Mouse (Mus musculus) kidney, embryonic 15.5 days (tissue): ENCODE data around the gene Epb41l1. TPM values are rescaled to one million over a fixed set of nuclear protein-coding genes. Genes with fewer than 3 reads are reported as not detected.
"Not testable (repeated sequence)": the region's sequence is repeated elsewhere in the genome, so short reads cannot be mapped to it uniquely, and the experiment has no call there.

Source experiments
- ATAC-seq: fragments of 200-750 bp; cut with Nextera tagmentation; replicated peaks from 2 replicates; pipeline ENCODE4 v1.8.0; 2017; ENCODE audit warnings: moderate TSS enrichment; ENCODE audit not compliant: low FRiP score
- H3K27ac ChIP-seq: fragments of 300-500 bp; sonication (generic); 2 replicates; pipeline ENCODE4 v1.5.1; 2015; ENCODE audit warnings: mild to moderate bottlenecking, inconsistent platforms
- H3K27me3 ChIP-seq: fragments of 300-500 bp; sonication (generic); 2 replicates; pipeline ENCODE4 v1.6.1; 2015; ENCODE audit warnings: inconsistent platforms
- H3K36me3 ChIP-seq: fragments of 300-500 bp; sonication (generic); 2 replicates; pipeline ENCODE4 v1.6.1; 2015; ENCODE audit warnings: inconsistent platforms
- H3K4me1 ChIP-seq: fragments of 300-500 bp; sonication (generic); 2 replicates; pipeline ENCODE4 v1.6.1; 2015; ENCODE audit warnings: inconsistent platforms
- H3K4me2 ChIP-seq: fragments of 300-500 bp; sonication (generic); 2 replicates; pipeline ENCODE4 v1.6.1; 2015; ENCODE audit warnings: moderate library complexity, mild to moderate bottlenecking, inconsistent platforms
- H3K4me3 ChIP-seq: fragments of 300-500 bp; sonication (generic); replicated peaks from 2 replicates; pipeline ENCODE4 v1.5.1; 2015; ENCODE audit warnings: mild to moderate bottlenecking, inconsistent platforms
- H3K9ac ChIP-seq: fragments of 300-500 bp; sonication (generic); 2 replicates; pipeline ENCODE4 v1.6.1; 2015; ENCODE audit warnings: mild to moderate bottlenecking, inconsistent platforms
- H3K9me3 ChIP-seq: fragments of 300-500 bp; sonication (generic); replicated peaks from 2 replicates; pipeline ENCODE4 v1.6.1; 2016; ENCODE audit warnings: inconsistent platforms
- WGBS: fragments of 180-500 bp; shearing (Covaris S2); methylation state at CpG from one replicate; pipeline ENCODE4 v1.1.7; 2015; ENCODE audit warnings: mixed read lengths; 5-methylcytosine and 5-hydroxymethylcytosine counted together
- polyA plus RNA-seq: library from polyadenylated mRNA; unstranded; fragments of >200 nt; fragmentation: Nextera tagmentation; extraction: Ambion mirVana; gene quantifications from 2 replicates; pipeline ENCODE4 v1.2.1, GENCODE M21; 2015

Epb41l1 gene
- polyA plus RNA-seq, 1 experiment from 2014 or later = 2.3 TPM

- peak; percentile 70 for ATAC-seq
- peak overlapping the region; percentile 54; the same call in 1 of the 2 replicates for H3K27ac ChIP-seq
- H3K9ac ChIP-seq = no peak overlapping the region
- H3K9me3 ChIP-seq = no peaks in the 10 kb centered on the region
- H3K4me1 ChIP-seq = peaks cover 14% of the 10 kb centered on the region
- no peak overlapping the region for H3K4me3 ChIP-seq
- 7% methylated on average over 3 of the region's 3 CpGs for WGBS
- no peaks in the 10 kb centered on the region for H3K27me3 ChIP-seq
- no peak overlapping the region for H3K4me2 ChIP-seq
- no peaks in the 10 kb centered on the region for H3K36me3 ChIP-seq
These were observed 13.7 kb upstream of the Epb41l1 start for GRCm38 (mm10) chr2:156406987-156407386.

- Histone ChIP-seq H3K4me1 (peaks cover 14% of the 10 kb centered on the region), H3K4me2 (no peak overlapping the region), H3K27me3 (no peaks in the 10 kb centered on the region), H3K9ac (no peak overlapping the region), H3K27ac (no peak overlapping the region), H3K4me3 (no peak overlapping the region), H3K36me3 (no peaks in the 10 kb centered on the region), H3K9me3 (no peaks in the 10 kb centered on the region)
- ATAC-seq = no peak
- WGBS = 42% methylated on average over 8 of the region's 8 CpGs
These were observed 12.5 kb upstream of the Epb41l1 start for GRCm38 (mm10) chr2:156408168-156408567.

DNA sequence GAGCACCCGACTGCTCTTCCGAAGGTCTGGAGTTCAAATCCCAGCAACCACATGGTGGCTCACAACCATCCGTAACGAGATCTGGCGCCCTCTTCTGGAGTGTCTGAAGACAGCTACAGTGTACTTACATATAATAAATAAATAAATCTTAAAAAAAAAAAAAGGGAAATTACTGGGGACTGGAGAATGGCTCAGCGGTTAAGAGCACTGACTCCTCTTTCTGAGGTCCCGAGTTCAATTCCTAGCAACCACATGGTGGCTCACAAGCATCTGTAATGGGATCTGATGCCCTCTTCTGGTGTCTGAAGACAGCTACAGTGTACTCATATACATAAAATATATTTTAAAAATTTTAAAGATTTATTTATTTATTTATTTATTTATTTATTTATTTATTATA is 9.4 kb upstream of the Epb41l1 start:
- H3K9ac ChIP-seq, H3K9me3 ChIP-seq, H3K36me3 ChIP-seq, H3K4me3 ChIP-seq, ATAC-seq, H3K27ac ChIP-seq, H3K27me3 ChIP-seq, H3K4me2 ChIP-seq: not testable (repeated sequence)
- WGBS = 81% methylated on average over 7 of the region's 7 CpGs
- peaks cover 12% of the 10 kb centered on the region for H3K4me1 ChIP-seq

DNA sequence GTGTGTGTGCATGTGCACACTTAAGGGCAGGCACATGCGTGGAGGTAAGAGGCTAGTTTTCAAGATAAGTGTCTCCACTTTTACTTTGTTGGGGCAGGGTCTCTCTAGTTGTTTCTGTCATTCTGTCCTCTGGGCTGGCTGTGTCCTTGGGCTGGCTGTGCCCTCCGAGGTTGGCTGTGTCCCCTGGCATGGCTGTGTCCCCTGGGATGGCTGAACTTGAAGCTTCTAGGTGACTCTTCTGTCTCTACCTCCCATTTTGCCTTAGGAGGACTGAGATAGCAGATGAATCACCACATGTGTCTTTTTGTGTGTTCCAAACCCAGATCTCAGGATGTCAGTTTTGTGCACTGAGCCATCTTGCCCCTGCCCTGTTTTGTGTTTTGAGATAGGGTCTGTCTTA is 5.7 kb upstream of the Epb41l1 start:
- no peaks in the 10 kb centered on the region for H3K9me3 ChIP-seq
- H3K27me3 ChIP-seq = peaks cover 16% of the 10 kb centered on the region
- H3K9ac ChIP-seq = no peak overlapping the region
- H3K4me3 ChIP-seq = no peak overlapping the region
- H3K4me2 ChIP-seq = no peak overlapping the region
- H3K4me1 ChIP-seq = no peaks in the 10 kb centered on the region
- 82% methylated on average over 2 of the region's 2 CpGs for WGBS
- H3K36me3 ChIP-seq = no peaks in the 10 kb centered on the region
- no peak for ATAC-seq
- H3K27ac ChIP-seq = no peak overlapping the region

DNA sequence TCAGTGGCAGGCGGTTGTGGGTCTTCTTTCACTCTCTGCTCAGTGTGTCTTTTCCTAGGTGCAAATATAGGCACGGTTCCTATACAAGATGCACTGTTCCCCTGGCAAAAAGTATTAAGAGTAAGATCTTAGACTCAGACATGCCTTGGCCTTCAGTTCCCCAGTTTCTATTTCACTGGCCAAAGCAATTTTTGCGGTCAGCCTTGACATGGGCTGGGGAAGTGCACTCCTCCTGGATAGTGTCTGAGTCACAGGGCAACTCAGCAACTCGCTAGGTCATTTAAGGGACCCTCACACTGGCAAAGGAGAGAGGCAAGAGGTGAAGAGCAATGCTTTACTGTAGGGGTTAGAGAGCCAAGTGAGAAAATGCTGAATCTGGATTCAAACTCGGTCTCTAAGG is 5.0 kb upstream of the Epb41l1 start:
- H3K4me3 ChIP-seq = no peak overlapping the region
- H3K36me3 ChIP-seq = no peaks in the 10 kb centered on the region
- ATAC-seq = no peak
- WGBS = 69% methylated on average over 5 of the region's 5 CpGs
- no peak overlapping the region for H3K4me2 ChIP-seq
- no peaks in the 10 kb centered on the region for H3K9me3 ChIP-seq
- H3K27me3 ChIP-seq = peaks cover 23% of the 10 kb centered on the region
- H3K9ac ChIP-seq = no peak overlapping the region
- H3K27ac ChIP-seq = no peak overlapping the region
- H3K4me1 ChIP-seq = peaks cover 5% of the 10 kb centered on the region

- no peak for ATAC-seq
- Histone ChIP-seq H3K4me3 (no peak overlapping the region), H3K27me3 (peaks cover 38% of the 10 kb centered on the region), H3K4me2 (no peak overlapping the region), H3K27ac (no peak overlapping the region), H3K4me1 (peaks cover 17% of the 10 kb centered on the region), H3K36me3 (no peaks in the 10 kb centered on the region), H3K9me3 (no peaks in the 10 kb centered on the region), H3K9ac (no peak overlapping the region)
- 25% methylated on average over 1 of the region's 1 CpGs for WGBS
These were observed 3.5 kb upstream of the Epb41l1 start for GRCm38 (mm10) chr2:156417194-156417593.

GRCm38 (mm10) chr2:156418467-156418866 is 2.2 kb upstream of the Epb41l1 start:
- peaks cover 17% of the 10 kb centered on the region for H3K4me1 ChIP-seq
- no peaks in the 10 kb centered on the region for H3K36me3 ChIP-seq
- no peak overlapping the region for H3K27ac ChIP-seq
- H3K27me3 ChIP-seq = peaks cover 50% of the 10 kb centered on the region
- H3K9ac ChIP-seq = no peak overlapping the region
- no peak overlapping the region for H3K4me3 ChIP-seq
- no peak overlapping the region for H3K4me2 ChIP-seq
- no peaks in the 10 kb centered on the region for H3K9me3 ChIP-seq
- 74% methylated on average over 5 of the region's 5 CpGs for WGBS
- no peak for ATAC-seq

DNA sequence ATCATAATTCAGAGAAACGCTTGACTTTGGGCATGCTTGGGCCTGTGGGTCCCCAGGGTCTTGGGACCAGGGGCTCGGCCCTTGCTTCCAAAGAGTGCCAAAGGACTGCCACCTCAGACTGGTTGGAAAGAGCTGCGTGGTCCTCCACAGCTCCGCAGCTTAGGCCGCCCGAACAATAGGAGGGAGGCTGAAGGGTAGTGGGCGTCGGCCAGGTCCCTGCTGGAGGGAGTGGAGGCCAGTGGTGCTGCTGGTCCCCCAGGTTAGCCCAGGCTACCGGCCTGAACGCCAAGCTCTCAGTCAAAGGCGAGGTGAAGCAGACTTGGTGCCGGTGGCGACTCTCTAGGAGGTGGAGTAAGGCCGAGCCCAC is 399 bp upstream of the Epb41l1 start:
- Histone ChIP-seq H3K36me3 (no peaks in the 10 kb centered on the region), H3K27me3 (peaks cover 65% of the 10 kb centered on the region), H3K9ac (peak overlapping the region; percentile 53), H3K4me3 (peak overlapping the region; percentile 55), H3K9me3 (no peaks in the 10 kb centered on the region), H3K4me1 (peaks cover 17% of the 10 kb centered on the region), H3K4me2 (peak overlapping the region; percentile 93), H3K27ac (no peak overlapping the region)
- WGBS = 10% methylated on average over 14 of the region's 14 CpGs
- peak; percentile 11; the same call in 1 of the 2 replicates for ATAC-seq

GRCm38 (mm10) chr2:156421381-156422110 is 837 bp downstream of the Epb41l1 start:
- no peak overlapping the region for H3K27ac ChIP-seq
- WGBS = under 1% methylated on average over 35 of the region's 36 CpGs

DNA sequence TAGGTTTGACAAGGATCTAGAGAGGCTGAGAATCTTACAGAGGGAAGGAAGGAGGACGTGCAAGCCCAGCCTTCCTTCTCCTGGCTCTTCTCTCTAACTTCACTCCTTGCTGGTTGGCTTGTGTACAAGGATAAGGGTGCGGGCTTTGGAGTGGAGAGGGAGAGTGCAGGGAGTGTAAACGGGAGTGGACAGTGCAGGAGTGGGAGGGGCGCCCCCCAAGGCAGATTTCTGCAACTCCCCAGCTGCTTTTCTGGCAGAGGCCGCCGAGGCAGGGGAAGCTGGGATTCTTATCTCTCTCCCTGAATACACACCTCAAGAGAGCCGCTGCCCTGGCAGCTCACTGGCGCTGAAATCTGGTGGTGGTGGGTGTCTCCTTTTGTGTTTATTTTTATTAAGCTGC is 1.9 kb downstream of the Epb41l1 start:
- peak overlapping the region; percentile 93; the same call in 1 of the 2 replicates for H3K4me2 ChIP-seq
- no peaks in the 10 kb centered on the region for H3K36me3 ChIP-seq
- peaks cover 64% of the 10 kb centered on the region for H3K27me3 ChIP-seq
- H3K9me3 ChIP-seq = no peaks in the 10 kb centered on the region
- peak overlapping the region; percentile 1; the same call in 1 of the 2 replicates for H3K4me3 ChIP-seq
- H3K9ac ChIP-seq = no peak overlapping the region
- no peak for ATAC-seq
- no peak overlapping the region for H3K27ac ChIP-seq
- H3K4me1 ChIP-seq = peaks cover 17% of the 10 kb centered on the region
- WGBS = 14% methylated on average over 8 of the region's 8 CpGs

More at GRCm38 (mm10) chr2:156421381-156422110, 837 bp downstream of the Epb41l1 start:
- Histone ChIP-seq H3K4me3 (peak overlapping the region; percentile 55), H3K36me3 (no peaks in the 10 kb centered on the region), H3K27me3 (peaks cover 65% of the 10 kb centered on the region), H3K9me3 (no peaks in the 10 kb centered on the region), H3K4me1 (peaks cover 17% of the 10 kb centered on the region), H3K9ac (peak overlapping the region; percentile 53), H3K4me2 (peak overlapping the region; percentile 93)
- peak; percentile 60 for ATAC-seq

DNA sequence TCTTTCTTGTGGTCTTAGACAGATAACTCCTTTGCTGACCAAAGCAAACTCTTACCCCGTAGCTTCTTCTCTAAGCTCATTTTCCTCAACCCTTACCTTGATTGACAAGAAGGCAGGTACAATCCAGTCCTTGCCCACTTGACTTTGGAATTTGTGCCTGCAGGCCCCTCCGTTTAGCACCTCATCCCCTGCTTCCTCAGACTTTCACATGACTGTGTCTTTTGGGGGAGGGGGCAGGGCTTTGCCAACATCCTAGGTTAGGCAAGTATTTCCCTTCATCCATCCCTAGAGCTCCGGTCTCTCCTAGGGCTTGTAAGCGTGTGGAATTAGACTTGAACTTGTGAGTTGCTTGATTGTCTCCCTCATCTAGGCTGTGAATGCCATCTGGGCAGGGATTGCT is 3.0 kb downstream of the Epb41l1 start:
- peaks cover 61% of the 10 kb centered on the region for H3K27me3 ChIP-seq
- ATAC-seq = no peak

DNA sequence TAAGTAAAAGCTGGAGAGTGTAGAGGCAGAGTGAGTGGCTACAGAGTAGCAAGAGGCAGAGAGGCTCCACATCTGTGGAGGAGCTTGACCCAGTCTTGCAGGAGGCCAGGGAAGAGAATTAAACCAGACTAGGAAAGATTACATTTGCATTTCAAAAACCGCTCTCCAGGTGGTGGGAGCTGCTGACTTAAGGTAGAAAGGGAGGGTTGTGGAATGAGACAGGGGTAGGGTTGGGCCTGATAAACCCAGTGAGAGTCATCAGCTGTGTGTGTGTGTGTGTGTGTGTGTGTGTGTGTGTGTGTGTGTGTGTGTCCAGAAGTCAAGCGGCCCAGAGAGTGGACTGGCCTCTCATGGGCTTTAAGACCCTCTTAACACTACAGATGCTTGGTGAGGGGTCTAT is 4.9 kb downstream of the Epb41l1 start:
- no peak overlapping the region for H3K9ac ChIP-seq
- no peak overlapping the region for H3K4me2 ChIP-seq
- no peaks in the 10 kb centered on the region for H3K9me3 ChIP-seq
- no peak overlapping the region for H3K4me3 ChIP-seq
- peaks cover 17% of the 10 kb centered on the region for H3K4me1 ChIP-seq
- H3K27me3 ChIP-seq = peaks cover 42% of the 10 kb centered on the region
- WGBS = 30% methylated on average over 2 of the region's 2 CpGs
- H3K36me3 ChIP-seq = no peaks in the 10 kb centered on the region
- ATAC-seq = no peak
- no peak overlapping the region for H3K27ac ChIP-seq

More for the DNA sequence above, 3.0 kb downstream of the Epb41l1 start:
- H3K27ac ChIP-seq = no peak overlapping the region
- H3K4me2 ChIP-seq = no peak overlapping the region
- peaks cover 17% of the 10 kb centered on the region for H3K4me1 ChIP-seq
- 79% methylated on average over 4 of the region's 4 CpGs for WGBS
- no peaks in the 10 kb centered on the region for H3K36me3 ChIP-seq
- H3K9ac ChIP-seq = no peak overlapping the region
- H3K4me3 ChIP-seq = no peak overlapping the region
- no peaks in the 10 kb centered on the region for H3K9me3 ChIP-seq

DNA sequence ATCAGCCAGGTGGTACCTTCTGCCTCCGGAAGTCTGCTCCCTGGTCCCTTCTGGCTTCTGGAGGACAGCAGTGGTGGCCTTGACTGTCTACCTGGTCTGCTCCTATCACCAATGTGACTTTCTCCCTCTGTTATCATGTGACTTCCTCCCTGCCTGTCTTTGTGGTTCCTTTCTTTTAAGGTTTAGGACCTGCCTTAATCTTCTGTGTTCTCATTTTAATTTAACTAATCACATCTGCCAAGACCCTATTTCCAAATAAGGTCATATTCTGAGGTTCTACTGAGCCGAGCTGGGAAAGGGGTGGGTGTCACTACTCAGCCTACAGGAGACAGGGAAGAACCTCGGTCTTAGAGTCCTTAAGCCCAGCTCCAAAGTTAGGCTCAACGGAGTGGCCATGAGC is 5.4 kb downstream of the Epb41l1 start:
- Histone ChIP-seq H3K27ac (no peak overlapping the region), H3K4me2 (no peak overlapping the region), H3K27me3 (peaks cover 37% of the 10 kb centered on the region), H3K4me1 (peaks cover 15% of the 10 kb centered on the region), H3K9me3 (no peaks in the 10 kb centered on the region), H3K4me3 (no peak overlapping the region), H3K36me3 (no peaks in the 10 kb centered on the region), H3K9ac (no peak overlapping the region)
- ATAC-seq = no peak
- 68% methylated on average over 4 of the region's 4 CpGs for WGBS
